Mouse (Mus musculus) layer of hippocampus, postnatal 25 days (tissue): ENCODE results near the gene Ttc4. TPM values are rescaled to one million over a fixed set of nuclear protein-coding genes. Genes with fewer than 3 reads are reported as not detected.
A peak's percentile ranks its signal among the peaks of the same experiment; 100 is the strongest.

Experiments
- DNase-seq, 2 experiments: peaks; one replicate each; pipeline ENCODE4 v3.0.0; 2022; ENCODE audit warnings: mixed read lengths in 2 of 2, low spot score in 1 of 2; ENCODE audit errors: extremely low spot score in 1 of 2
- total RNA-seq, 2 experiments: library from RNA; stranded (reverse); gene quantifications; 2 replicates each; pipeline ENCODE4 v1.2.3; 2021

The Ttc4 gene
- total RNA-seq, 2 experiments from 2014 or later = 40.1 to 47.6 TPM

DNA sequence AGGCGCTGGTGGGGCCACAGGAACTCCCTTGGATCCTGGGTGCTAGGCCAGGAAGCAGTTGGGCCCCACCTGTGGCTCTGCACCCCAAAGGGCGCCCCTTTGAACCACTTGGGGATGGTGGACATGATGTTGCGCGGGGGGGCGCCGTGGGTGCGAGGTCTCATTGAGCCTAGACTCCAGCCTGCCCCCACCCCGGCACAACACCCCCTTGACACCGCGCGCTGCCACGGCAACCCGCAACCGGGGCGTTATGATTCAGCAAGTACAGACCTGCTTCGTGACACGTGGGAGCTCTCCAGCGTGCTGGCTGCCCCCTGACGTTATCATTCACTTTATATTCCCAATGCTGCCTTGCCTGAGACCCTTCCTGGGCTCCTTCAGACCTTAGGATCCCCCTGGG, 61.7 kb downstream of the Ttc4 start, which contains the start of gene Lexm:
Lexm (minus strand) TSS at position 186 of the 400 bp plus-strand sequence.
- no peak for DNase-seq

DNA sequence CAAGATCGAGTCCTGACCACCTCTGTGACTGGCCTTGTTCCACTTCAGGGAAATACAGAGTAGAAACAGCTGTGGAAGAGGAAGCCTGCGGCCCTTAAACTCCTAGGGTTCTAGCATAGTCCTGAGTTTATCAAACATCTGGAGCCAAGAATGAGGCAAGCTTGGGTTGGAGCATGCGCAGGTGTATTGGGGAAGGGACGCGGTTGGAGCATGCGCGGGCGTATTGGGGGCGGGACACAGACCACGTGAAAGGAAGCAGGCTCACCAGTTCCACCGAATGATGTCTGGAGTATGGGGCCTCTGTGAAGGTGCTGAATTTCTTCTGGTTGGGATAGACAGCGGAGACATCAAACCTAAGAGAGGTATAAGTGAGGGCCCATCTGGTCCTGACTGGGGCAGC, 63.1 kb downstream of the Ttc4 start:
- DNase-seq = no peak

DNA sequence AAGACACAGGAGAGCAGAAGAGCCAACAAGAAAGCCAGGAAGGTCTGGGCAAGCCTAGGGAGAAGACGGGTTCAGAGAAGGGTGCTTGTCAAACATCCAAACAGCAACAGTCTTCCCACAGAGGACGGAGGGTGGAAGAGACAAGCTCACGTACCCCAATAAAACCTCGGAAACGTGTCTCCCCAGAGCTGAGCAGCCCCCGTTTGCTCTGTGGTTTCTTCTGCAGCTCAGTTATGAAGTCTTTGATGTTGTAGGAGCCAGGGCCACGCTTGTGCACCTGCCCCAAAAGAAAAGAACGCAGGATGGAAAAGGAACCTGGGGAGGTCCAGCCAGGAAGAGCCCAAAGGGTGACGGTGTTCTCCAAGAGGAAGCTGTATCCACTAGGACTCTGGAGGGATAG, 63.9 kb downstream of the Ttc4 start:
- DNase-seq = no peak

DNA sequence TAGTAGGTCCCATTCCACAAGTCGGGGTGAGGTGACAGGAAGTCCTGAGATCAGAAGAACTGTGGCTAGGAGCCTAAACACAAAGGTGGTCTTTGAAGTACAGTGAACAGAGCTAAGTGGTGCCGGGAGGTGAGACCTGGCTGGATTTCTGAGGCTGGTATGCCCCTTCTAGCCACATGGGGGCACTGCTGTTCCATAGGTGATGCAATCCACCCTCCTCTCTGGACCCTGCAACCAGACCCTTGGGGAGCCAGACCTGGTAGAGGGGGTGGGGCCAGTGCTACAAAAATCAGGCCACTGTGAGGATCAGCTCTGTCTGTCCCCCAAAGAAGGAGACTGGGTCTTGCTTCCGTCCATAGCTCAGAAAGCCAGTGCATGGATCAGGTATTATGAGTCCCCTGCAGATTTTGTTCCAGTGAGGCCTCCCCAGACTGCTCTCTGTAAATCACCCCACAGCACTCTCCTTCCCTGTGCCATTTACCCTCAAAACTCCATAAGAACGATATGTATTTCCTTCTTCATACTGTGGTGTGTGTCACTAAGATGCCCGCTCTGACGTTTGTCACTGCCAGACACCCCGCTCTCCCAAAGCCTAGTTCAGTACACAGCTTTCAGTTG, 64.5 kb downstream of the Ttc4 start:
- DNase-seq = peak; percentile 78 to 83

DNA sequence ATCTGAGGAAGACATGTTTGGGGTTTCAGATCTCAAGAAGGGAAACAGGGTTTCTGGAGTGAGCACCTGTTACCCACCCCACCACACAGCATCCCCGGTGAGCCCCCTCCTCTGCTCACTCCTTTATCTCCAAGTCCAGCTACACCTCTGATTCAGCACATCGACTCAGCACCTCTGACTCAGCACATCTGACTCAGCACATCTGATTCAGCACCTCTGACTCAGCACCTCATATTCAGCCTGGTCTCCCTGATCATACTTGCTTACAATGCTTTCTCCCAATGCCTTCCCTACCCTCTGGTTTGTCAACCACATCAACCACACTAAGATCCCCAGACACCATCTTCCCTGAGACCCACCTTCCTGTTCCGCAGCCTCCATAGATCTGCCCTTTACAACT, 65.2 kb downstream of the Ttc4 start:
- no peak for DNase-seq

DNA sequence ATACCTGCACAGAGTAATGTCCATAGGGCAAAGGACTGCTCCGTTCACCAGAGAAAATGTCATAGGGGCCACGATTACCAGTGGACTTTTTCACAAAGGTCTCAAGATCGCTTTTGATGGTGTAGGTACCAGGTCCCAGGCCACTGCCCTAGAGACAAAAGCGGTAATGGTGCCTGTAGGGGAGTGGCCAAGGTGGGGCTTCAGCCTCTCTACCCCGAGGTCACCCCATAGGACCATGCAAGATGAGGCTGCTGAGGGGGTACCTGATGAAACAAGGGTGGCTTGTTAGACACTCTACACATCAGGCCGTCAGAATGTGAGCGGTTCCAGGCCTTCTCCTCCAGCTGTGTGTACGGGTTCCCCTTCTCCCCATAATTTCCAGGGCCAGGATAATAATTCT, 65.6 kb downstream of the Ttc4 start:
- no peak for DNase-seq

Other genes starting within 250 kb of the Ttc4 start
- under 1 TPM; 0.17 to 0.23 TPM for gene Pcsk9, start 214.6 kb downstream of the Ttc4 start, total RNA-seq
- gene Bsnd, start 186.7 kb downstream of the Ttc4 start, total RNA-seq = not detected
- gene Dhcr24, start 117.9 kb downstream of the Ttc4 start, total RNA-seq = 10 to 100 TPM; 72.3 to 77.3 TPM
- not detected for gene Lexm, start 61.7 kb downstream of the Ttc4 start, total RNA-seq
- gene Ttc22, start 56.5 kb downstream of the Ttc4 start, total RNA-seq = under 1 TPM; 0.38 to 0.59 TPM
- gene Pars2, start 27.9 kb downstream of the Ttc4 start, total RNA-seq = 1 to 10 TPM; 6.2 to 6.4 TPM
- gene Mroh7, start 52.0 kb upstream of the Ttc4 start, total RNA-seq = 1 to 10 TPM; 2.0 to 2.4 TPM
- gene Fam151a, start 54.9 kb upstream of the Ttc4 start, total RNA-seq = not detected
- gene Acot11, start 126.1 kb upstream of the Ttc4 start, total RNA-seq = 10 to 100 TPM; 45.7 to 46.8 TPM
- gene Ssbp3, start 231.8 kb upstream of the Ttc4 start, total RNA-seq = 100 to 1,000 TPM; 147 to 150 TPM